Mouse (Mus musculus): ENCODE measurements around the gene Ercc6.

Gene Ercc6

DNA sequence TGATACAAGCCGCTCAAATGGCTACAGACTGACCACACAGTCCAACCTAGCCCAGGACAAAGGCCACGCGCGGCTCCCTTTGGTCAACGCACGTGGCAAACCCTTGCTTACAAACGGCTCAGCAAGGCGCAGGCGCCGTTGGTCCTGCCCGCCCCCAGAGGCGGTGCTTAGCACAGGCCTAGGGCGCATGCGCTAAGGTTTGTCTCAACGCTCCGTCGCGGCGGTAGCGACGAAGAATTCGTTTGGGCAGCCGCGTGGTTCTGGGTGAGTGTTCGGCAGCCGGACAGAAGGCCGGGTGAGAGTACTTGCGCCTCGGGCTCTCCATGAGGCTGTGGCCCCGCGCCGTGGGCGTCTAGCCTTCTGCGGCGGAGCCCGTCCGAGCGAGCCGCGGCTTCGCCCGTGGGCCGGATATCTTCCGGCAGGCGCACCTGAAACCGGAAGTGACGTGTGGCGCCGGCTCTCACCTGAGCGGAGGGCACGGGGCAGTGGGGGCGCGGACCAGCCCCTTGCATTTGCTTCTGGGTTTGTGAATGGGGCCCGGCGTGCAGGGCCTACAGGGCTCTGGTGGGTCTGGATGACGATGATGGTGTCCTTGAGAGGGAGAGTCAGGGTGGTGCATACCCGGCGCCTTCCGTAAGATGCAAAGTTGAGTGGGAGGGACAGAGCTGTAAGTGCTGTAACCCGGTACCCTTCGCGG lies at the start of gene Ercc6:
Gene Ercc6 (plus strand): TSS at position 186 of the 697 bp plus-strand sequence.
- peak; percentile 71 for DNase-seq (ENCODE audit: extremely low read depth, low read depth)

DNA sequence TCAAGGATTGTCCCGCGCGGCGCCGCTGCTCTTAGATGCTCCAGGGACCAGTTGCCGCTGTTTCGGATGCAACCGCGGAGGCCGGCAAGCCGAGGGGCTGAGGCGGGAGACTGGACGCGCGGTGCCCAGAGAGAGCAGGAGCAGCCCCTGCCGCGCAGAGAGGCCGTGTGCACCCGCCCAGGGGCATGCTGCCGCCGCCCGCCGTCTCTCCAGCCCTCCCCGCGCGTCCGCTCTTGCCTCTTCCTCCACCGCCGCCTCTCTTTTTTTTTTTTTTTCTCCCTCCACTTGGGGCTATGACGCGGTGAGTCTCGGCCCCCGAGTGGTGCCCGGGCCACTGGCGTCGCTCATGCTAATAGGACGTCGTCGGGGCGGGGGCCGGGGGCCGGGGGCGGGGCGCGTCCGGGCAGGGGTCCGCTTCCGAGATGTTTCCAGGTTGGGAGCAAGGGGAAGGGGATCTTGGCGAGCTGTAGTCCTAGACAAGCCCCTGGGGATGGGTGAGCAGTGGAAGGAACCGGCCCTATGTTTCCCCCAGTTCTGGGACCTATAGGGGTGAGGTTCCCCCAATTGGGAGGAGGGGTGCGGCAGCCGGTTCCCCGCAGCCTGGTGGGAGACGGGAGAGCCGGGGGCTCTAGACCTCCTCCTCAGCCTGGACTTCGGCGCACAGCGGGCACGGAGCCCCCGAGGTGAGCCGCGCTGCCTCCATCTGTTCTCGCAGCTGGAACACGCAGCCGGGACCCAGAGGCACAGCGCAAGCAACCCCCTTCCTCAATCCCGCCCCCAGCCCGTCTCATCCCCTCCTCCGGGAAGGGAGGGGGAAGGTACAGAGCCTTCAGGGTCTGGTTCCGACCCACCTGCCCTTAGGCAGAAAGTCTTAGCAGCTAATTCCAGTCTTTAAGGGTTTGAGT lies 48.5 kb upstream of the Ercc6 start, which contains the start of gene Slc18a3:
Gene Slc18a3 (minus strand): TSS at position 250 of the 905 bp plus-strand sequence.
- no peak for DNase-seq (ENCODE audit: extremely low read depth, low read depth)

DNA sequence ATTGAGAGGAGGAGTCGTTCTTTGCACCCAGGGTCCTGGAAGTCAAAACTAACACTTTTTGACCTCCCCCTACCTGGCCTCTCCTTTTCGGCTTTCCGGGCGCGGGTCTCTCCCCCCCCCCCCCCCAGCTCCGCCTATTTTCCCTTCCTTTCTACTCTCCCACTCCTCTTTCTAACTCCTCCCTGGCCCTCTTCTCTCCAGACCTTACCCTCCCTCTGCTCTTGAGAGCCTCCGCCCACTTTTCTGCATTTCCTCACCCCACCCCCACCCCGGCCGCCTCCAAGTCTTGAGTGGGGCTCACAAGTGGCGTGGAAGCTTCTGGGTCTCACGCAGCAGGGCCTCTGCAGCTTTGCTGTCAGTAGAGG lies 47.8 kb upstream of the Ercc6 start:
- no peak for DNase-seq (ENCODE audit: extremely low read depth, low read depth)

- no peak for DNase-seq (ENCODE audit: extremely low read depth, low read depth)
Observed at GRCm38 (mm10) chr14:32465889-32466288, 47.4 kb upstream of the Ercc6 start, which contains the start of gene Chat. TSS of gene Chat (minus strand) at chr14:32465989.

GRCm38 (mm10) chr14:32467606-32468005 lies 45.7 kb upstream of the Ercc6 start:
- no peak for DNase-seq (ENCODE audit: extremely low read depth, low read depth)

DNA sequence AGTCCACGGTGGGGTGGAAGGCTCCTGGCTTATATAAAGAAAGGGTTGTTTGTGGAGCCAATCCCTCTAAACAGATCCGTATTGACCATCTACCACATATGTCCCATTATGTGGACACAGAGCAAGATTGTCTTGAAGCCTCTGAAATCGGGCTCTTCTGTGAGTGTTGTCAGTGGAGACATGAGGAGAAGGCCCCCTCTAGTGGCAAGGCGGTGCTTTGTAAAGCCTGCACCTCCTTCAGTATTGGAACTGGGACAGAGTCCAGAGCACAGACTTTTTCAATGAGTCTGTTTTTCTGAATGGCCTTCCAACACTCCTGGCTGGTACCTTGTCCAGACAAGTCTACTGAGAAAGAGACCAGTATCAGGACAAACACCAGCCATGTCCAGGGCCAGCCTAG lies 40.3 kb upstream of the Ercc6 start:
- DNase-seq (ENCODE audit: extremely low read depth, low read depth), result peak; percentile 21

- no peak for DNase-seq (ENCODE audit: extremely low read depth, low read depth)
Observed at GRCm38 (mm10) chr14:32476559-32476958, 36.8 kb upstream of the Ercc6 start.

- no peak for DNase-seq (ENCODE audit: extremely low read depth, low read depth)
Observed at GRCm38 (mm10) chr14:32477581-32477980, 35.7 kb upstream of the Ercc6 start.

DNA sequence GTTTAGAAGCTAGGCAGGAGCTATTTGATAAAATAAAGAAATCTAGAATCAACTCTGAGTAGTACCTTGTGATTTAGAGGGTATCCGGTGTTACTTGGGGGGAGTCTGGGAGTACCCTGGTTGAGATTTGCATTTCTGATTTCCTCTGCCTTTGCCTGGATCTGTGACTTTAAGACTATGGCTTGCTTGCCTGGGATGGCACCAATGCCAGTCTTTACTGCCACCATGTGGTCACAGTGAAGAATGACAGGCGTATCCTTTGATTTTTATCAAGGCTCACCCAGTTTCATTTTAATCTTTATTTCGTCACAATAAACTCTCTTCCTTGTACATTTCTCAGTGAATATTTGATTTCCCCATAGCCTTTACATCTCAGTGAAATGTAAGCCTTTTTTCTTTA lies 31.3 kb upstream of the Ercc6 start:
- peak; percentile 24 for DNase-seq (ENCODE audit: extremely low read depth, low read depth)

DNA sequence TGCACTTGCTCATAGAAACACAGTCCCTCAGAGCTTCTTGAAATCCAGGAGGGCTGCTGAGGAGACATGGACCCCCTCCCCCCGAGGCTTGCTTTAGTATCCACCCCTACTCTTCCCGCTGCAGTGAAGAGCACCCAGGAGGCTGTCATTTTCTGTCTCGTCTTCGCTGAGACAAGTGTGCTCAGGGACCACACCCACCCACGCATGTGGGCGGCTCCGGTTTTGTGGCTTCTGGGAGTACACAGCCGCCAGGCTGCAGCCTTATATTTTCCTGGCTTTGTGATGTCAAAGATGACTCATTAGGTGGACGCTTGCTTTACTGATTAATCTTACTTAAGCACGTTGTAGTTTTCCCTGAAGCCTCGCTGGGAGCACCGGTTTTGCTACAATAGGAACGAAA lies 20.8 kb upstream of the Ercc6 start:
- DNase-seq (ENCODE audit: extremely low read depth, low read depth), result no peak

GRCm38 (mm10) chr14:32496115-32496850 lies 17.0 kb upstream of the Ercc6 start:
- DNase-seq (ENCODE audit: extremely low read depth, low read depth), result no peak

- no peak for DNase-seq (ENCODE audit: extremely low read depth, low read depth)
Observed at GRCm38 (mm10) chr14:32501303-32501702, 12.0 kb upstream of the Ercc6 start.

- DNase-seq (ENCODE audit: extremely low read depth, low read depth), result no peak
Observed at GRCm38 (mm10) chr14:32502764-32503688, 10.3 kb upstream of the Ercc6 start.

DNA sequence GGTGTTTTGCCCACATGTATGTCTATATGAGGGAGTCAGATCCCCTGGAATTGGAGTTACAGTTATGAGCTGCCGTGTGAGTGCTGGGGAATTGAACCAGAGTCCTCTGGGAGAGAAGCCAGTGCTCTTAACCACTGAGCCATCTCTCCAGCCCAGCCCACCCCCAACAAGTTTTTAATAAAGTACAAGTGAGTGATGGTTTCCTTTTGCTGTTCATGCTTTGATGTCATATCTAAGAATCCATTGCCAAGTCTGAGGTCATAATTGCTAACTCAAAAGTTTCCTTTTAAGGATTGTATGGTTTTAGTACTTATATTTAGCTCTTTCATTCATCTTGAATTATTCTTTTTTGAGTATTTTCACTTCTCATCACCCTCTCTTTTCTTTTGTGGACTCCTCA lies 9.4 kb upstream of the Ercc6 start:
- DNase-seq (ENCODE audit: extremely low read depth, low read depth), result no peak

GRCm38 (mm10) chr14:32506329-32506728 lies 7.0 kb upstream of the Ercc6 start:
- no peak for DNase-seq (ENCODE audit: extremely low read depth, low read depth)

- DNase-seq (ENCODE audit: extremely low read depth, low read depth), result no peak
Observed at GRCm38 (mm10) chr14:32507216-32507615, 6.1 kb upstream of the Ercc6 start.

DNA sequence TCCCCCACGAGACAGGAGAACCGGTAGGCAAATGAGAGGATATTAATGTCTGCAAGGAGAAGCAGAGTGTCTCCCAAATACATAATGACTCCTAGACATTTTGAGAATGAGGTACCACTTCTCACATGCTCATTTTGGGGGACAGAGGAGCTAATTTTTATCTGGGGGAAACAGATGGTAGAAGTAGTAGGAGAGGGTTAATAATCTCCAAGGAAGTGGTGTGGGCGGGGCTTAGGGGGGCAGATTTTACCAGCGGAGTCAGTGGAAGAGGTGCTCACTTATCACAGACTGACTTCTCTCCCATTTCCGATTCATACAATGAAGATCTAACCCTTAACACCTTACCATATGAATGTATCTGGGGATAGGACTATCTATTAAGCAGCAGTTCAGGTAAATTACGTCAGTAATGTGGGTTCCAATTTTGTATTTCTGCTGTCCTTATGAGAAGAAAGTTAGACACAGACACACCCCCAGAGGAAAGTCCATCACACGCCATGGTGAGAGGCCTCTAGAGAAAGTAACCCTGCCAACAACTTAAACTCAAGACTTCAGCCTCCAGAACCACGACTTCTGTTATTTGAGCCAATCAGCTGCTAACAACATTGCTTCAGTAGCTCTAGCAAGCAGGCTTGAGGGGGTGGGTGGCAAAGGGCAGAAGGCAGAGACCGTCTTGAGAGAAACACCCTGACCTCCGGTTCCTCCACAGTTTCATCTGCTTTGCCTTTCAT lies 5.1 kb upstream of the Ercc6 start:
- peak; percentile 92 for DNase-seq (ENCODE audit: extremely low read depth, low read depth)

DNA sequence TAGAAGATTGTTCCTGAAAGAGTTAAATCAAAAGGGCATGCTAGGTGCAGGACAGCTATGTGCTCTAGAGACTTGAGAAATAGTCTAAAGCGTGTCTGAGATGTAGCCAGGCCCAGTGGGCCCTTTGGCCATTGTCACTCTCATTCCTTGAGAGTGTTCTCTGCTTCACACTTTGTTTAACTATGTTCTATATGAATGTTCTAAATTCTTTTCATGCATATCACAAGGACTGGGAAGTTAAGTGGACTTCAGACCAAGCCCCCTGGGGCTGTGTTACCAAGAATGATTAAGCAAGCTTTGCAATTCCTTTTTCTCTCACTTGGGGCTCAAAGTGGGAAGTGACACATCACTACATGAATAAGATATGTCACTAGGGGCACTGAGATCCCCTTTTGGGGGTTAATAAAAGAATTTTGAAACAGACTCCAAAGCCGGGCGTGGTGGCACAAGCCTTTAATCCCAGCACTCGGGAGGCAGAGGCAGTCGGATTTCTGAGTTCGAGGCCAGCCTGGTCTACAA lies 3.8 kb upstream of the Ercc6 start:
- DNase-seq (ENCODE audit: extremely low read depth, low read depth), result peak; percentile 68

DNA sequence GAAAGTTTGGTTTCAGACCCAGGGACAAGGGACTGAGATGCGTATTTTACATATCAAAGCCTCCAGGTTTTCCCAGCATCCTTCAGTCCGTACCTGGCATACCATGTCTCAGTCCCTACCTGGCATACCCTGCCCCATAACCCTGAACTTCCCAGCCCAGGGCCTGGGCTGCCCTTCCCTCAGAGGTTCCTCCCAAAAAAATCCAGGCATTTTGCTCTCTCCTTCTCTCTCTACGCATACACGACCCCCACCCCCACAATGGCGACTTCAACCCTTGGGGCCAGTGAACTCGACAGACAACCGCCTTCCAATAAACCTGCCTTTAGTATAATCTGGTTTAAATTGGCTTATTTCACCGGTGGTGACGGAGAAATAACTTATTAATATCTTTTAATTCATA lies 409 bp upstream of the Ercc6 start:
- DNase-seq (ENCODE audit: extremely low read depth, low read depth), result no peak

DNA sequence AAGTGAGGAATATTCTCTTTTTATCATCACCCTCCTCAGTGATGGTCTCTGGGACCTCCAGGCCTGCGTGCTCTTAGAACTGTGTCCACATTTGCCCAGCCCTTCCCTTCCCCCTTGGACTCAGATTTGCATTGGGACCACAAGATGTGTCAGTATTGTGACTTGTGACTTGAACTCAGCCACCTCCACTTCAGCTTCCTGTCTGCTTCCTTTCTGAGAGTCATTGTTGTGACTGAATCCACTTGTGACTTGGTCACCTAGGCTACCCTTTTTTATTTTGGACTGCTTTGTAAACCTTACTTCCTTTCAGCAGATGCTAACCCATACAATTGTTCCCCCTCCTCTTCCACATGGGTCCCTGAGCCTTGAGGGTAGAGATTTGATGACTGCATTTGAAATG lies 2.8 kb downstream of the Ercc6 start:
- no peak for DNase-seq (ENCODE audit: extremely low read depth, low read depth)
